Comparison of ENCODE assay signal across 9 mouse cellular contexts in the genomic region with DNA sequence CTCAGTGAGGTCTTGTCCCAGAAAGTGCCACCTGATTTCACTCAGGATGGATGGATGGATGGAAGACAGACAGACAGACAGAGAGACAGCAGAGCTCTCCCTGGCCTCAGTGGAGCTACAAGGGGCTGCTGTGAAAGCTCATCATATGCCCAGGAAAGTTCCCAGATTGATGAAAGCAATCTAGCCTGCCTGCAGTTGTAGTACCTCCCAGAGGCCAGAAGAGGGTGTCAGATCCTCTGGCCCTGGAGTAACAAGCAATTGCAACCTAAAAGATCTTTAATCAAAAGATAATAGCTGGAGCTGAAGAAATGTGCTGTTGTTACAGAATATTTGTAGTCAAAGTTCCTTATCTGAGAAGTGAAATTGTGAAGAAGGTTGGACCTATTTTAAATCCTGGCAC. TPM values are rescaled to one million over a fixed set of nuclear protein-coding genes. Genes with fewer than 3 reads are reported as not detected.
DNase-seq lines count a peak whose midpoint lies in the region; ATAC-seq and TF ChIP-seq lines count a peak whose summit lies in the region.
"Had no signal": no experiment of that assay in that cellular context is flagged by ENCODE, and none has a peak within 500 bp of the region (broad histone marks: within the 10 kb centered on the region; RNA-seq: fewer than 3 reads in every experiment).

No protein-coding gene starts in this region.

- H3K4me3 ChIP-seq in midbrain, postnatal 0 days (ENCODE audit: low read depth, low read length), result no peak overlapping the region
- H3K4me3 ChIP-seq in midbrain, embryonic 11.5 days (ENCODE audit: low read depth, low read length), result no peak overlapping the region
- H3K4me3 ChIP-seq in liver, postnatal 0 days (ENCODE audit: low read depth, low read length), result no peak overlapping the region
- H3K4me3 ChIP-seq: myocyte had no signal

- H3K27ac ChIP-seq in midbrain, postnatal 0 days (ENCODE audit: low read depth, low read length), result no peak overlapping the region
- H3K27ac ChIP-seq in midbrain, embryonic 11.5 days (ENCODE audit: low read depth, low read length), result no peak overlapping the region
- H3K27ac ChIP-seq in liver, postnatal 0 days (ENCODE audit: low read depth), result no peak overlapping the region

- peak; percentile 75 for TF ChIP-seq CTCF in midbrain, postnatal 0 days (IDR thresholded peaks at IDR 0.05)
- TF ChIP-seq CTCF in liver, postnatal 0 days (IDR thresholded peaks at IDR 0.05; ENCODE audit: low read depth), result peak; percentile 79

- no peak overlapping the region for H3K9ac ChIP-seq in midbrain, postnatal 0 days (replicated peaks; ENCODE audit: low read length, poor library complexity, severe bottlenecking)
- no peak overlapping the region for H3K9ac ChIP-seq in midbrain, embryonic 11.5 days (ENCODE audit: low read length)
- no peak overlapping the region for H3K9ac ChIP-seq in liver, postnatal 0 days (replicated peaks)

- H3K36me3 ChIP-seq in midbrain, postnatal 0 days (ENCODE audit: insufficient read depth, low read length), result peaks cover 16% of the 10 kb centered on the region
- H3K36me3 ChIP-seq in midbrain, embryonic 11.5 days (ENCODE audit: control insufficient read depth, insufficient read depth, low read length), result peaks cover 3% of the 10 kb centered on the region; the same call in 1 of the 2 replicates
- peaks cover 36% of the 10 kb centered on the region for H3K36me3 ChIP-seq in liver, postnatal 0 days (replicated peaks; ENCODE audit: insufficient read depth, low read length)

- H3K4me2 ChIP-seq in midbrain, postnatal 0 days (ENCODE audit: low read depth, low read length, poor library complexity, severe bottlenecking), result no peak overlapping the region
- H3K4me2 ChIP-seq in midbrain, embryonic 11.5 days, result no peak overlapping the region
- H3K4me2 ChIP-seq in liver, postnatal 0 days (ENCODE audit: low read depth, low read length), result no peak overlapping the region

- H3K27me3 ChIP-seq in midbrain, postnatal 0 days (ENCODE audit: insufficient read depth, low read length), result no peaks in the 10 kb centered on the region
- H3K27me3 ChIP-seq in midbrain, embryonic 11.5 days (ENCODE audit: control insufficient read depth, insufficient read depth, low read length), result no peaks in the 10 kb centered on the region
- no peaks in the 10 kb centered on the region for H3K27me3 ChIP-seq in liver, postnatal 0 days (ENCODE audit: insufficient read depth, low read length)

- peak; percentile 67; the same call in 1 of the 2 replicates for ATAC-seq in frontal cortex, adult (ENCODE audit: low TSS enrichment)
- no peak for ATAC-seq in midbrain, postnatal 0 days (ENCODE audit: low FRiP score)
- no peak for ATAC-seq in midbrain, embryonic 11.5 days (ENCODE audit: low FRiP score)
- ATAC-seq in liver, postnatal 0 days, result no peak

- TF ChIP-seq EP300 in liver, postnatal 0 days (IDR thresholded peaks at IDR 0.05; ENCODE audit: low read depth), result no peak

- no peaks in the 10 kb centered on the region for H3K4me1 ChIP-seq in midbrain, postnatal 0 days (ENCODE audit: insufficient read depth, low read length)
- H3K4me1 ChIP-seq in midbrain, embryonic 11.5 days (ENCODE audit: control insufficient read depth, insufficient read depth, low read length), result no peaks in the 10 kb centered on the region
- 0 out of 2 replicates have a peak, but pooled peaks cover 4% of the 10 kb centered on the region for H3K4me1 ChIP-seq in liver, postnatal 0 days (ENCODE audit: insufficient read depth)

- no peaks in the 10 kb centered on the region for H3K9me3 ChIP-seq in midbrain, postnatal 0 days (ENCODE audit: low read length)
- H3K9me3 ChIP-seq in midbrain, embryonic 11.5 days (ENCODE audit: control insufficient read depth, low read length), result no peaks in the 10 kb centered on the region
- H3K9me3 ChIP-seq in liver, postnatal 0 days (ENCODE audit: low read length), result no peaks in the 10 kb centered on the region

- no peak for DNase-seq in frontal cortex, postnatal 10 days (ENCODE audit: low spot score in 2 of 2)
- peak; percentile 36 for DNase-seq in midbrain, postnatal 0 days (ENCODE audit: low spot score)
- no peak for DNase-seq in midbrain, embryonic 11.5 days (ENCODE audit: low spot score, missing footprints)
- peak; percentile 61 to 68 for DNase-seq in cerebellum, postnatal 25 days
- no peak for DNase-seq in liver, postnatal 0 days
- peak; percentile 28 to 37 for DNase-seq in thymus, postnatal 36 days
- no peak for DNase-seq in right cerebral cortex, postnatal 4 days

RNA-seq across cellular contexts. Expression of a gene that starts 15.3 kb away (rescaled TPM):
- total RNA-seq in midbrain, postnatal 0 days (2014; rRNA removed), result 16.2 and 23.2 TPM in 2 replicates
- polyA plus RNA-seq in midbrain, postnatal 0 days (2015; fragmentation: Nextera tagmentation; extraction: Ambion mirVana), result 12.5 and 14.1 TPM in 2 replicates
- polyA plus RNA-seq in midbrain, embryonic 11.5 days (2014; fragmentation: Nextera tagmentation; extraction: Ambion mirVana), result 1.4 and 3.0 TPM in 2 replicates
- polyA plus RNA-seq in liver, postnatal 0 days (2015; fragmentation: Nextera tagmentation; extraction: Ambion mirVana), result 3.3 and 3.4 TPM in 2 replicates

RNA-seq across cellular contexts. Expression of a gene that starts 22.3 kb away (rescaled TPM):
- 47.8 and 54.4 TPM in 2 replicates for total RNA-seq in midbrain, postnatal 0 days (2014; rRNA removed)
- polyA plus RNA-seq in midbrain, postnatal 0 days (2015; fragmentation: Nextera tagmentation; extraction: Ambion mirVana), result 58.2 and 61.1 TPM in 2 replicates
- 85.5 and 92.2 TPM in 2 replicates for polyA plus RNA-seq in midbrain, embryonic 11.5 days (2014; fragmentation: Nextera tagmentation; extraction: Ambion mirVana)
- polyA plus RNA-seq in liver, postnatal 0 days (2015; fragmentation: Nextera tagmentation; extraction: Ambion mirVana), result 20.1 and 24.4 TPM in 2 replicates

RNA-seq across cellular contexts. Expression of a gene that starts 34.4 kb away (rescaled TPM):
- total RNA-seq in midbrain, postnatal 0 days (2014; rRNA removed), result 221 and 264 TPM in 2 replicates
- 94.0 and 104 TPM in 2 replicates for polyA plus RNA-seq in midbrain, postnatal 0 days (2015; fragmentation: Nextera tagmentation; extraction: Ambion mirVana)
- polyA plus RNA-seq in midbrain, embryonic 11.5 days (2014; fragmentation: Nextera tagmentation; extraction: Ambion mirVana), result 70.5 and 77.2 TPM in 2 replicates
- polyA plus RNA-seq in liver, postnatal 0 days (2015; fragmentation: Nextera tagmentation; extraction: Ambion mirVana), result 16.8 and 18.7 TPM in 2 replicates

RNA-seq across cellular contexts. Expression of a gene that starts 56.8 kb away (rescaled TPM):
- 59.3 and 65.5 TPM in 2 replicates for total RNA-seq in midbrain, postnatal 0 days (2014; rRNA removed)
- polyA plus RNA-seq in midbrain, postnatal 0 days (2015; fragmentation: Nextera tagmentation; extraction: Ambion mirVana), result 57.1 and 64.1 TPM in 2 replicates
- 46.7 and 47.1 TPM in 2 replicates for polyA plus RNA-seq in midbrain, embryonic 11.5 days (2014; fragmentation: Nextera tagmentation; extraction: Ambion mirVana)
- 21.3 and 24.4 TPM in 2 replicates for polyA plus RNA-seq in liver, postnatal 0 days (2015; fragmentation: Nextera tagmentation; extraction: Ambion mirVana)

Comparison
In these comparisons a context has a peak if more than half of its experiments do, and no peak if none do; other contexts are left out.
1. DNase-seq: peak in midbrain, postnatal 0 days (single experiment), cerebellum, postnatal 25 days (2 of 2) and thymus, postnatal 36 days (2 of 2); none in frontal cortex, postnatal 10 days (0 of 2), midbrain, embryonic 11.5 days (single experiment), liver, postnatal 0 days (single experiment) and right cerebral cortex, postnatal 4 days (single experiment).